Comparison of ENCODE assay signal across 16 mouse cellular contexts in genomic region chr10:107868904-107869303, GRCm38 (mm10). TPM values are rescaled to one million over a fixed set of nuclear protein-coding genes. Genes with fewer than 3 reads are reported as not detected.
A peak's percentile ranks its signal among the peaks of the same experiment; 100 is the strongest.
DNase-seq lines count a peak whose midpoint lies in the region; ATAC-seq lines count a peak whose summit lies in the region.
"Had no signal": no experiment of that assay in that cellular context is flagged by ENCODE, and none has a peak within 500 bp of the region (broad histone marks: within the 10 kb centered on the region; RNA-seq: fewer than 3 reads in every experiment).

No protein-coding gene starts in this region.

- intact Hi-C loops in left cerebral cortex, postnatal 4 days (cut with DNase I) = loop anchor here (10.0 kb wide), 1 partner anchor 386 kb away; no protein-coding TSS in a partner anchor

- peak; percentile 52 for DNase-seq in CD4-positive, CD25-positive, alpha-beta regulatory T cell, adult 2 months (ENCODE audit: low read depth, low spot score)
- DNase-seq in thymus, postnatal 25 days = peak; percentile 48
- no peak for DNase-seq in left cerebral cortex, postnatal 4 days
- DNase-seq in kidney, postnatal 10 days = no peak
- DNase-seq: cerebellum, adult 2 months; cerebellum, postnatal 36 days; heart, adult 11 months; layer of hippocampus, adult 9-11 months; lung, postnatal 4 days had no signal

- peak; percentile 40 for ATAC-seq in activated CD4-positive, CD25-positive, alpha-beta regulatory T cell, adult 4 months
- ATAC-seq in megakaryocyte, adult 5-6 weeks (ENCODE audit: poor library complexity, severe bottlenecking) = 0 out of 2 replicates have a peak, but pooled peaks have one; percentile 20
- no peak for ATAC-seq in erythroid progenitor cell, adult 5-6 weeks (replicated peaks; ENCODE audit: low FRiP score, poor library complexity, severe bottlenecking)
- ATAC-seq: forebrain, embryonic 15.5 days; hindbrain, embryonic 16.5 days; intestine, postnatal 0 days had no signal

RNA-seq across cellular contexts. Expression of gene Otogl, which starts 43.0 kb away (rescaled TPM):
- polyA plus RNA-seq in activated CD4-positive, CD25-positive, alpha-beta regulatory T cell, adult 4 months (2017; shearing (Covaris generic)) = not detected
- total RNA-seq in megakaryocyte, adult 5-6 weeks (2015) = not detected in 2 replicates
- 0.04 and 0.08 TPM in 2 replicates for total RNA-seq in megakaryocyte, adult 5-6 weeks (2017)
- total RNA-seq in erythroid progenitor cell, adult 5-6 weeks (2015; ENCODE audit: low replicate concordance) = 0.36 and 0.42 TPM in 2 replicates
- not detected in 2 replicates for total RNA-seq in erythroid progenitor cell, adult 5-6 weeks (2017; ENCODE audit: low replicate concordance)
- total RNA-seq in left cerebral cortex, postnatal 4 days (2021) = under 1 TPM; 0.44 to 0.72 TPM
- polyA plus RNA-seq: intestine, postnatal 0 days; midbrain, embryonic 10.5 days had no signal

Comparison
In these comparisons a context has a peak if more than half of its experiments do, and no peak if none do; other contexts are left out.
1. DNase-seq: peak in CD4-positive, CD25-positive, alpha-beta regulatory T cell, adult 2 months (single experiment) and thymus, postnatal 25 days (single experiment); none in left cerebral cortex, postnatal 4 days (single experiment) and kidney, postnatal 10 days (single experiment).